Mouse (Mus musculus) stomach, postnatal 0 days (tissue): ENCODE measurements around the gene Omd. TPM values are rescaled to one million over a fixed set of nuclear protein-coding genes. Genes with fewer than 3 reads are reported as not detected.

Source experiments
- ATAC-seq: fragments of 200-750 bp; cut with Nextera tagmentation; 2 replicates; pipeline ENCODE4 v1.8.0; 2017; ENCODE audit not compliant: low FRiP score, low TSS enrichment
- DNase-seq: peaks from one replicate; pipeline ENCODE4 v3.0.0-alpha.2; 2016; ENCODE audit warnings: low spot score
- H3K27ac ChIP-seq: fragments of 300-500 bp; sonication (generic); replicated peaks from 2 replicates; pipeline ENCODE4 v1.5.1; 2014; ENCODE audit warnings: mild to moderate bottlenecking, control low read depth
- H3K27me3 ChIP-seq: fragments of 300-500 bp; sonication (generic); 2 replicates; pipeline ENCODE4 v1.6.1; 2014; ENCODE audit warnings: low read length; ENCODE audit not compliant: control insufficient read depth, insufficient read depth
- H3K36me3 ChIP-seq: fragments of 300-500 bp; sonication (generic); 2 replicates; pipeline ENCODE4 v1.6.1; 2014; ENCODE audit warnings: low read length, mixed read lengths; ENCODE audit not compliant: control insufficient read depth, insufficient read depth
- H3K4me1 ChIP-seq: fragments of 300-500 bp; sonication (generic); replicated peaks from 2 replicates; pipeline ENCODE4 v1.6.1; 2014; ENCODE audit warnings: antibody characterized with exemption; ENCODE audit not compliant: control insufficient read depth, insufficient read depth
- H3K4me2 ChIP-seq: fragments of 300-500 bp; sonication (generic); replicated peaks from 2 replicates; pipeline ENCODE4 v1.6.1; 2014; ENCODE audit warnings: low read depth, mild to moderate bottlenecking, control low read depth, moderate library complexity
- H3K4me3 ChIP-seq: fragments of 300-500 bp; sonication (generic); 2 replicates; pipeline ENCODE4 v1.5.1; 2014; ENCODE audit warnings: low read depth, low read length, control low read depth
- H3K9ac ChIP-seq: fragments of 300-500 bp; sonication (generic); 2 replicates; pipeline ENCODE4 v1.6.1; 2014; ENCODE audit warnings: mild to moderate bottlenecking, low read length, control low read depth, mixed read lengths
- H3K9me3 ChIP-seq: fragments of 300-500 bp; sonication (generic); 2 replicates; pipeline ENCODE4 v1.6.1; 2016; ENCODE audit warnings: low read length; ENCODE audit not compliant: control insufficient read depth
- CTCF ChIP-seq: IDR thresholded peaks from 2 replicates; pipeline ENCODE4 v1.5.1; 2016; ENCODE audit warnings: antibody characterized with exemption, low read depth, mild to moderate bottlenecking, moderate library complexity
- EP300 ChIP-seq: optimal IDR thresholded peaks from 2 replicates; pipeline ENCODE3; 2016; ENCODE audit warnings: antibody characterized with exemption
- WGBS: fragments of 180-500 bp; shearing (Covaris S2); extraction: QIAGEN DNeasy Blood & Tissue Kit; methylation state at CpG from one replicate; pipeline ENCODE4 v1.1.7; 2014; 5-methylcytosine and 5-hydroxymethylcytosine counted together
- polyA plus RNA-seq: library from polyadenylated mRNA; unstranded; fragments of >200 nt; fragmentation: Nextera tagmentation; extraction: Ambion mirVana; gene quantifications from 2 replicates; pipeline ENCODE4 v1.2.1, GENCODE M21; 2015

Omd gene
- 0.30 and 0.36 TPM in 2 replicates for polyA plus RNA-seq

DNA sequence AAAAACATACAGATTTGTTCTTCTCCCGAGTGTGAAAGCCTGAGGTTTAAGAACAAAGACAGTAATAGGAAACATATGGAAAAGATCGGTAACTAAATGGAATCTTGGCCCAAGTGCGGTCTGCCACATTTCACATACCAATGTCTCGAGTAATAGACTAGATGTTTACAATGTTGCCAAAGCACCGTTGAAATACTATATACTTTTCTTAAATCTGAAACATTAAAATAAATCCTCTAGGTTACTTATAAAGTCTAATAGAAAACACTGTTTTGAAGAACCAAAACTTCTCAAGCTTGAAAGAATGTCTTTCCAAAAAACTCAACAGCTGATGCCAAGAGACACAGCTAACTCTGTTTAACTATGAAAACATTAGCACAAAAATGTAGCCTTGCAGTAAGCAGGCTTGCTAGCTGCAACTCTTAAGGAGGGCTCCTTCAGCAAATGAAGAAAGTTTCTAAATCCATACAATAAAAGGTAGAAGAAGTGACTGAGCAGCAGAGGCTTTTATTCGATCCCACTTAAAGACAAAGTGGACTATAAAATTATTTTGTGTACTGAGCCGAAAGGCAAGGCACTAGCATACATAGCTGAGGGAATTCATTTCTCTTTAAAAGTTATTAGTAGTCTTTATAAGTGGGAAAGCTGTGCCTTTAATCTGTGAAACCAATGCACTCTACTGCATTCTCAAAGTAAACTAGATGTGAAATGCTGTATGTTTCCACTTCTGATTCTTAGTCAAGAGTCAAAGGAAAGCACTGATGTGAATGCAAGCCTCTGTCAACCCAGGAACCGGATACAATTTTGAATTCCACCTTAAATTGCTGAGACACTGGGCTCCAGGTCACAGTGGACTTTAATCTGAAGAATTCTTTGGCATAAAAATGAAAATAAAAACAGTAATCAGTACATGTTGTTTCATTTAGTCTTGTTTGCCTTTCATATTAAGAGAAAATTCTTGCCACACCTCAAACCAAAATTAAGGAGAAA is at the start of gene Omd:
Gene Omd (plus strand): TSS at position 922 of the 990 bp plus-strand sequence.
- no peaks in the 10 kb centered on the region for H3K27me3 ChIP-seq
- H3K4me3 ChIP-seq = no peak within 1 kb of the TSS
- no peaks in the 10 kb centered on the region for H3K9me3 ChIP-seq
- peak within 1 kb of the TSS; percentile 80 for H3K27ac ChIP-seq
- ATAC-seq (no peak), DNase-seq (no peak)
- no peaks in the 10 kb centered on the region for H3K4me1 ChIP-seq
- 0 out of 2 replicates have a peak within 1 kb of the TSS, but pooled peaks have one; percentile 19 for H3K9ac ChIP-seq
- H3K36me3 ChIP-seq = no peaks in the 10 kb centered on the region
- WGBS = 36% methylated on average over 8 of the region's 8 CpGs
- TF ChIP-seq EP300 (no peak), CTCF (no peak)
- H3K4me2 ChIP-seq = peak within 1 kb of the TSS; percentile 15; the same call in 1 of the 2 replicates

DNA sequence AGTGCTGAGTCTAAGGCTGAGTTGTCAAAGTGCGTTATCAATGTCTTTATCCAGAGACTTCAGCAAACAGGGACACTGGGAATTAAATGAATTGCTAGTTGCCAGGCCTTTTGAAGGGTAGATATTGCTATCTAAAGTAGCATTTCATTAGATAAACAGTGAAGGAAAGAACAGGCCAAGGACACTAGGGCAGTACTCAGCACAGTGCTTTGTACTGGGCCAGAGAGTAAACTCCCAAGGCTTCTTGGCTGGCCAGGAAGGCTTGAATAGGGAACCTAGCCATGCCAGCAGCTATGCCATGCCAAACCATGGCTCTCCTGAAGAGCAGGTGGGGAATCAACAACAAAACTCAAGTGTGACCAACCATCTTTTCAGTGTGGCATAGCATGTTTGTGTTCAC is 45.3 kb upstream of the Omd start:
- H3K9me3 ChIP-seq = no peaks in the 10 kb centered on the region
- H3K36me3 ChIP-seq = no peaks in the 10 kb centered on the region
- TF ChIP-seq CTCF (no peak), EP300 (no peak)
- WGBS = 87% methylated on average over 1 of the region's 1 CpGs
- no peak overlapping the region for H3K27ac ChIP-seq
- no peak for DNase-seq
- H3K4me3 ChIP-seq = no peak overlapping the region
- no peak overlapping the region for H3K4me2 ChIP-seq
- no peaks in the 10 kb centered on the region for H3K27me3 ChIP-seq
- H3K4me1 ChIP-seq = no peaks in the 10 kb centered on the region
- no peak for ATAC-seq
- no peak overlapping the region for H3K9ac ChIP-seq

DNA sequence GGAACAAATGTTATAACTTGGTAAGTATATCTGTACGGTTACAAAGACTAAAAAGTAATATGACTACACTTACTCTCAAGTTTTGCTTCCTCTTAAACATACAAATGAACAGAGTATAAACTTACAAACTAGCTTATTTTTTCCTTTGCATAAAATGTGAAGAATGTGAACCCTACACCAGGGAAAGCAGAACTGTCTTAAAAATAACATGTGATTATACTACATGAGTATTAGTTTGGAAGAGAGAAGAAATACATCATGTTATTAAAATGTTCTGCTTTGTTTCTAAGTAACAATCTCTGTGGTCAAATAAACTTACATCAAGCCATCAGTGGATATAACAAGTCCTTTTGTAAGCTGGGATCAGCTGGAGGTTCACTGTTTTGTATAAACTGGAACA is 43.6 kb upstream of the Omd start:
- Histone ChIP-seq H3K4me1 (no peaks in the 10 kb centered on the region), H3K36me3 (no peaks in the 10 kb centered on the region), H3K27me3 (no peaks in the 10 kb centered on the region), H3K4me3 (no peak overlapping the region), H3K9ac (no peak overlapping the region), H3K27ac (peak overlapping the region; percentile 30; the same call in 1 of the 2 replicates), H3K9me3 (no peaks in the 10 kb centered on the region), H3K4me2 (no peak overlapping the region)
- DNase-seq (no peak), ATAC-seq (peak; percentile 32; the same call in 1 of the 2 replicates)
- TF ChIP-seq CTCF (no peak), EP300 (no peak)
- 45% methylated on average over 1 of the region's 1 CpGs for WGBS

DNA sequence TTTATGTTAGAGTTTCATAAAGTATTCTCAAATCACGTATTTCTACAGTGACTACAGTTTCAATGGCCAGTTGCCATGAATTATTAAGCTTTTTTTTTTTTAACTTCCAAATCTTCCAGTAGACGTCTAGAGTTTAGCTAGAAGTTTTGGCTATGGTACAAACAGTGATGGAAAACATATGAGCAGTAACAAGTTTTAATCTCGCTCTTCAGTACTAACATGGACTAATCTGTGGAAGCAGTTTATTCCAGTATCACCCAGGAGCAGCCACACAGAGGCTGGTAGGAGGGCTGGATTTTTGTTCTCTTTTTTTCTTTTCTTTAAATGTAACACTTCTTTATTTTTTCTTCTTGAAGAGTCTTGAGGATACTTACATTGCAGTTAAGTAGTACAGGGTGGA is 38.0 kb upstream of the Omd start, which contains the start of gene Aspn:
Gene Aspn (plus strand): TSS at position 165 of the 400 bp plus-strand sequence.
- H3K27me3 ChIP-seq = no peaks in the 10 kb centered on the region
- H3K4me1 ChIP-seq = no peaks in the 10 kb centered on the region
- TF ChIP-seq EP300 = no peak
- no peak for TF ChIP-seq CTCF
- no peak within 1 kb of the TSS for H3K4me3 ChIP-seq
- no peak within 1 kb of the TSS for H3K9ac ChIP-seq
- no peak for ATAC-seq
- WGBS = 43% methylated on average over 3 of the region's 3 CpGs
- H3K9me3 ChIP-seq = no peaks in the 10 kb centered on the region
- peak within 1 kb of the TSS; percentile 28; the same call in 1 of the 2 replicates for H3K4me2 ChIP-seq
- peak within 1 kb of the TSS; percentile 74; the same call in 1 of the 2 replicates for H3K27ac ChIP-seq
- H3K36me3 ChIP-seq = no peaks in the 10 kb centered on the region
- no peak for DNase-seq

DNA sequence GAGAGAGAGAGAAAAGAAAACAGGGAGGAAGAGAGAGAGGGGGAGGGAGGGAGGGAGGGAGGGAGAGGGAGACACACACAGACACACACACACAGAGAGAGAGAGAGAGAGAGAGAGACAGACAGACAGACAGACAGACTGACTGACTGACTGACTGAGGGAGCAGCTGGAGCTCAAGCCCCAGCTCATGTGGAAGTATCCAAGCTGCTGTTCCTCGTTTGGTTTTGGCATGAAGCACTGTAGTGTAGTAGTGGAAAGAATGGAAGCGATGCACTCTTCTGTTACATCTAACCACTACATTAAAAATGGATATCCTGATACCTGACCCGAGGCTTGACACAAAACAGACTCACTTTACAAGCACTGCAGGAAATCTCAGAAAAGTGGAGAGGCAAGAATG is 36.6 kb upstream of the Omd start:
- Histone ChIP-seq H3K36me3 (no peaks in the 10 kb centered on the region), H3K4me2 (peak overlapping the region; percentile 28), H3K9ac (no peak overlapping the region), H3K27ac (peak overlapping the region; percentile 74), H3K27me3 (no peaks in the 10 kb centered on the region), H3K9me3 (no peaks in the 10 kb centered on the region), H3K4me3 (peak overlapping the region; percentile 21), H3K4me1 (no peaks in the 10 kb centered on the region)
- WGBS = 34% methylated on average over 3 of the region's 3 CpGs
- ATAC-seq (peak; percentile 49; the same call in 1 of the 2 replicates), DNase-seq (no peak)
- no peak for TF ChIP-seq CTCF
- no peak for TF ChIP-seq EP300
